Mouse (Mus musculus) limb, embryonic 10.5 days (tissue): ENCODE data around the gene Serpinb6a. TPM values are rescaled to one million over a fixed set of nuclear protein-coding genes. Genes with fewer than 3 reads are reported as not detected.
"Not testable (repeated sequence)": the region's sequence is repeated elsewhere in the genome, so short reads cannot be mapped to it uniquely, and the experiment has no call there.

Source experiments
- DNase-seq: peaks from one replicate; pipeline ENCODE4 v3.0.0-alpha.2; 2017; ENCODE audit warnings: low spot score
- H3K27ac ChIP-seq: fragments of 300-500 bp; sonication (generic); 2 replicates; pipeline ENCODE4 v1.5.1; 2016; ENCODE audit warnings: mild to moderate bottlenecking
- H3K27me3 ChIP-seq: fragments of 300-500 bp; sonication (generic); 2 replicates; pipeline ENCODE4 v1.6.1; 2016; ENCODE audit warnings: low read depth, mild to moderate bottlenecking; ENCODE audit not compliant: poor library complexity, severe bottlenecking
- H3K36me3 ChIP-seq: fragments of 300-500 bp; sonication (generic); 2 replicates; pipeline ENCODE4 v1.6.1; 2016; ENCODE audit warnings: mild to moderate bottlenecking, moderate library complexity
- H3K4me1 ChIP-seq: fragments of 300-500 bp; sonication (generic); 2 replicates; pipeline ENCODE4 v1.6.1; 2016
- H3K4me3 ChIP-seq: fragments of 300-500 bp; sonication (generic); 2 replicates; pipeline ENCODE4 v1.5.1; 2016; ENCODE audit warnings: mild to moderate bottlenecking, moderate library complexity
- H3K9me3 ChIP-seq: fragments of 300-500 bp; sonication (generic); replicated peaks from 2 replicates; pipeline ENCODE4 v1.6.1; 2016; ENCODE audit warnings: mild to moderate bottlenecking
- WGBS: fragments of 180-500 bp; shearing (Covaris S2); methylation state at CpG from one replicate; pipeline ENCODE4 v1.1.7; 2016; 5-methylcytosine and 5-hydroxymethylcytosine counted together
- polyA plus RNA-seq: library from polyadenylated mRNA; unstranded; fragments of >200 nt; fragmentation: Nextera tagmentation; extraction: Ambion mirVana; gene quantifications from 2 replicates; pipeline ENCODE4 v1.2.1, GENCODE M21; 2016

Gene Serpinb6a
- polyA plus RNA-seq, 1 experiment from 2014 or later, result 35.7 TPM

GRCm38 (mm10) chr13:33964206-33965046 lies 38.2 kb downstream of the Serpinb6a start, which contains the start of gene Nqo2:
Gene Nqo2 (plus strand): TSS chr13:33964687.
- H3K4me3 ChIP-seq, result peak within 1 kb of the TSS; percentile 61
- peaks cover 8% of the 10 kb centered on the region for H3K4me1 ChIP-seq
- H3K27ac ChIP-seq, result peak within 1 kb of the TSS; percentile 91
- H3K27me3 ChIP-seq, result no peaks in the 10 kb centered on the region
- WGBS, result 3% methylated on average over 22 of the region's 22 CpGs
- no peaks in the 10 kb centered on the region for H3K36me3 ChIP-seq
- peak; percentile 87 for DNase-seq
- H3K9me3 ChIP-seq, result no peaks in the 10 kb centered on the region

GRCm38 (mm10) chr13:33959771-33960170 lies 42.8 kb downstream of the Serpinb6a start:
- H3K27ac ChIP-seq, result no peak overlapping the region
- no peak overlapping the region for H3K4me3 ChIP-seq
- no peaks in the 10 kb centered on the region for H3K9me3 ChIP-seq
- H3K27me3 ChIP-seq, result no peaks in the 10 kb centered on the region
- no peak for DNase-seq
- 92% methylated on average over 2 of the region's 2 CpGs for WGBS
- H3K36me3 ChIP-seq, result no peaks in the 10 kb centered on the region
- H3K4me1 ChIP-seq, result peaks cover 4% of the 10 kb centered on the region; the same call in 1 of the 2 replicates

GRCm38 (mm10) chr13:33956571-33957421 lies 45.8 kb downstream of the Serpinb6a start:
- no peak for DNase-seq
- WGBS, result 50% methylated on average over 6 of the region's 6 CpGs

GRCm38 (mm10) chr13:33952947-33953346 lies 49.6 kb downstream of the Serpinb6a start:
- no peak overlapping the region for H3K4me3 ChIP-seq
- H3K9me3 ChIP-seq, result no peaks in the 10 kb centered on the region
- H3K27ac ChIP-seq, result no peak overlapping the region
- no peaks in the 10 kb centered on the region for H3K27me3 ChIP-seq
- DNase-seq, result no peak
- no peaks in the 10 kb centered on the region for H3K36me3 ChIP-seq
- H3K4me1 ChIP-seq, result no peaks in the 10 kb centered on the region
- WGBS, result 83% methylated on average over 2 of the region's 2 CpGs

More at GRCm38 (mm10) chr13:33956571-33957421, 45.8 kb downstream of the Serpinb6a start:
- H3K9me3 ChIP-seq, result no peaks in the 10 kb centered on the region
- no peaks in the 10 kb centered on the region for H3K36me3 ChIP-seq
- H3K4me1 ChIP-seq, result no peaks in the 10 kb centered on the region
- H3K27ac ChIP-seq, result no peak overlapping the region
- H3K27me3 ChIP-seq, result no peaks in the 10 kb centered on the region
- no peak overlapping the region for H3K4me3 ChIP-seq

GRCm38 (mm10) chr13:33952075-33952449 lies 50.5 kb downstream of the Serpinb6a start:
- Histone ChIP-seq H3K36me3 (no peaks in the 10 kb centered on the region), H3K4me3 (no peak overlapping the region), H3K9me3 (no peaks in the 10 kb centered on the region), H3K4me1 (no peaks in the 10 kb centered on the region), H3K27ac (no peak overlapping the region), H3K27me3 (no peaks in the 10 kb centered on the region)
- no peak for DNase-seq
- 73% methylated on average over 1 of the region's 1 CpGs for WGBS

GRCm38 (mm10) chr13:33951308-33952074 lies 51.1 kb downstream of the Serpinb6a start:
- DNase-seq, result no peak
- Histone ChIP-seq H3K4me1 (no peaks in the 10 kb centered on the region), H3K27me3 (no peaks in the 10 kb centered on the region), H3K4me3 (no peak overlapping the region), H3K9me3 (no peaks in the 10 kb centered on the region), H3K27ac (no peak overlapping the region), H3K36me3 (no peaks in the 10 kb centered on the region)
- WGBS, result 91% methylated on average over 4 of the region's 4 CpGs

GRCm38 (mm10) chr13:33942212-33942779 lies 60.3 kb downstream of the Serpinb6a start:
- H3K27me3 ChIP-seq, result no peaks in the 10 kb centered on the region
- no peak overlapping the region for H3K27ac ChIP-seq
- WGBS, result 47% methylated on average over 4 of the region's 4 CpGs
- H3K9me3 ChIP-seq, result no peaks in the 10 kb centered on the region
- no peaks in the 10 kb centered on the region for H3K36me3 ChIP-seq
- no peaks in the 10 kb centered on the region for H3K4me1 ChIP-seq
- no peak for DNase-seq
- H3K4me3 ChIP-seq, result no peak overlapping the region

- Histone ChIP-seq H3K4me1 (no peaks in the 10 kb centered on the region), H3K27ac (no peak overlapping the region), H3K4me3 (no peak overlapping the region), H3K27me3 (no peaks in the 10 kb centered on the region), H3K9me3 (no peaks in the 10 kb centered on the region), H3K36me3 (no peaks in the 10 kb centered on the region)
- no peak for DNase-seq
- WGBS, result 88% methylated on average over 5 of the region's 5 CpGs
These were observed 61.2 kb downstream of the Serpinb6a start for GRCm38 (mm10) chr13:33941288-33941808.

- not testable (repeated sequence) for H3K36me3 ChIP-seq, H3K4me3 ChIP-seq, DNase-seq, H3K27me3 ChIP-seq, H3K9me3 ChIP-seq, H3K27ac ChIP-seq
- H3K4me1 ChIP-seq, result peaks cover 10% of the 10 kb centered on the region
These were observed 65.0 kb downstream of the Serpinb6a start for GRCm38 (mm10) chr13:33937587-33937986.

- Histone ChIP-seq H3K27me3 (no peaks in the 10 kb centered on the region), H3K36me3 (no peaks in the 10 kb centered on the region), H3K4me3 (no peak overlapping the region), H3K9me3 (no peaks in the 10 kb centered on the region), H3K4me1 (peaks cover 10% of the 10 kb centered on the region), H3K27ac (no peak overlapping the region)
- no peak for DNase-seq
- 94% methylated on average over 5 of the region's 5 CpGs for WGBS
These were observed 65.4 kb downstream of the Serpinb6a start for GRCm38 (mm10) chr13:33937151-33937550.

GRCm38 (mm10) chr13:33935465-33936181 lies 67.0 kb downstream of the Serpinb6a start:
- DNase-seq, result peak; percentile 65
- Histone ChIP-seq H3K27ac (peak overlapping the region; percentile 88), H3K27me3 (no peaks in the 10 kb centered on the region), H3K9me3 (no peaks in the 10 kb centered on the region), H3K4me3 (peak overlapping the region; percentile 77), H3K4me1 (peaks cover 10% of the 10 kb centered on the region), H3K36me3 (no peaks in the 10 kb centered on the region)
- under 1% methylated on average over 44 of the region's 44 CpGs for WGBS
